Mouse (Mus musculus) ES-Bruce4 (cell line): ENCODE measurements around the gene Msh2. TPM values are rescaled to one million over a fixed set of nuclear protein-coding genes. Genes with fewer than 3 reads are reported as not detected.
A peak's percentile ranks its signal among the peaks of the same experiment; 100 is the strongest.

Source experiments
- H3K27ac ChIP-seq: 2 replicates; pipeline ENCODE4 v1.5.1; 2012; ENCODE audit warnings: low read length, inconsistent platforms; ENCODE audit not compliant: insufficient read depth
- H3K27me3 ChIP-seq: 2 replicates; pipeline ENCODE4 v1.6.1; 2012; ENCODE audit warnings: mild to moderate bottlenecking, low read length, inconsistent platforms; ENCODE audit not compliant: control insufficient read depth, poor library complexity, insufficient read depth, severe bottlenecking
- H3K36me3 ChIP-seq: 2 replicates; pipeline ENCODE4 v1.6.1; 2012; ENCODE audit warnings: inconsistent platforms, mild to moderate bottlenecking, low read length, moderate library complexity; ENCODE audit not compliant: control insufficient read depth, poor library complexity, insufficient read depth, severe bottlenecking
- H3K4me1 ChIP-seq: one replicate; pipeline ENCODE4 v1.8.1; 2011; ENCODE audit warnings: low read length; ENCODE audit not compliant: control insufficient read depth, insufficient read depth
- H3K4me3 ChIP-seq: 2 replicates; pipeline ENCODE4 v1.5.1; 2011; ENCODE audit warnings: low read depth, mild to moderate bottlenecking, low read length
- H3K9ac ChIP-seq: 2 replicates; pipeline ENCODE4 v1.6.1; 2012; ENCODE audit warnings: low read depth, mild to moderate bottlenecking, inconsistent platforms; ENCODE audit not compliant: poor library complexity, severe bottlenecking
- H3K9me3 ChIP-seq: replicated peaks from 2 replicates; pipeline ENCODE4 v1.6.1; 2012; ENCODE audit warnings: mild to moderate bottlenecking, low read length, inconsistent platforms; ENCODE audit not compliant: control insufficient read depth, poor library complexity, insufficient read depth, severe bottlenecking
- CTCF ChIP-seq: IDR thresholded peaks from one replicate; pipeline ENCODE4 v1.8.1; 2011; ENCODE audit warnings: low read depth, low read length
- EP300 ChIP-seq: IDR thresholded peaks from 2 replicates; pipeline ENCODE4 v1.6.1; 2011; ENCODE audit warnings: low read depth, low read length; ENCODE audit not compliant: insufficient read depth
- POLR2A ChIP-seq: IDR thresholded peaks from one replicate; pipeline ENCODE4 v1.8.1; 2011; ENCODE audit warnings: low read length; ENCODE audit not compliant: insufficient read depth
- polyA plus RNA-seq: library from polyadenylated mRNA; stranded (reverse); fragments of >200 nt; gene quantifications from 2 replicates; pipeline ENCODE4 v1.2.4, GENCODE M21; 2011; ENCODE audit warnings: low read depth; ENCODE audit not compliant: missing spikeins, insufficient read depth, insufficient read length

Msh2 gene
- 343 and 405 TPM in 2 replicates for polyA plus RNA-seq

GRCm38 (mm10) chr17:87671890-87672660 is at the start of gene Msh2:
Gene Msh2 (plus strand): TSS chr17:87672330.
- Histone ChIP-seq H3K9ac (peak within 1 kb of the TSS; percentile 97), H3K36me3 (peaks cover 14% of the 10 kb centered on the region), H3K27me3 (no peaks in the 10 kb centered on the region), H3K4me1 (no peaks in the 10 kb centered on the region), H3K4me3 (peak within 1 kb of the TSS; percentile 99), H3K27ac (peak within 1 kb of the TSS; percentile 58), H3K9me3 (no peaks in the 10 kb centered on the region)
- TF ChIP-seq POLR2A (peak; percentile 91), CTCF (no peak), EP300 (0 out of 2 replicates have a peak, but pooled peaks have one; percentile 7)

- H3K9me3 ChIP-seq: no peaks in the 10 kb centered on the region
Observed at GRCm38 (mm10) chr17:87625510-87626086, 46.5 kb upstream of the Msh2 start.

GRCm38 (mm10) chr17:87628144-87628543 is 44.0 kb upstream of the Msh2 start:
- Histone ChIP-seq H3K9ac (no peak overlapping the region), H3K27ac (no peak overlapping the region), H3K4me3 (no peak overlapping the region), H3K36me3 (no peaks in the 10 kb centered on the region), H3K4me1 (peaks cover 1% of the 10 kb centered on the region), H3K27me3 (no peaks in the 10 kb centered on the region), H3K9me3 (no peaks in the 10 kb centered on the region)
- TF ChIP-seq POLR2A (no peak), EP300 (no peak), CTCF (no peak)

More at GRCm38 (mm10) chr17:87625510-87626086, 46.5 kb upstream of the Msh2 start:
- Histone ChIP-seq H3K36me3 (no peaks in the 10 kb centered on the region), H3K4me1 (peaks cover 1% of the 10 kb centered on the region), H3K4me3 (no peak overlapping the region), H3K27me3 (no peaks in the 10 kb centered on the region), H3K27ac (no peak overlapping the region), H3K9ac (no peak overlapping the region)
- TF ChIP-seq POLR2A: no peak
- no peak for TF ChIP-seq CTCF
- no peak for TF ChIP-seq EP300

GRCm38 (mm10) chr17:87628706-87629105 is 43.4 kb upstream of the Msh2 start:
- H3K4me3 ChIP-seq: no peak overlapping the region
- no peaks in the 10 kb centered on the region for H3K27me3 ChIP-seq
- H3K4me1 ChIP-seq: peaks cover 1% of the 10 kb centered on the region
- no peaks in the 10 kb centered on the region for H3K36me3 ChIP-seq
- no peak for TF ChIP-seq EP300
- TF ChIP-seq CTCF: no peak
- TF ChIP-seq POLR2A: no peak
- H3K9me3 ChIP-seq: no peaks in the 10 kb centered on the region
- no peak overlapping the region for H3K27ac ChIP-seq
- H3K9ac ChIP-seq: no peak overlapping the region

- TF ChIP-seq EP300 (no peak), CTCF (no peak), POLR2A (no peak)
- peak overlapping the region; percentile 98 for H3K4me3 ChIP-seq
- H3K27ac ChIP-seq: peak overlapping the region; percentile 47; the same call in 1 of the 2 replicates
- H3K9me3 ChIP-seq: no peaks in the 10 kb centered on the region
- H3K36me3 ChIP-seq: peaks cover 16% of the 10 kb centered on the region
- no peaks in the 10 kb centered on the region for H3K4me1 ChIP-seq
- H3K27me3 ChIP-seq: no peaks in the 10 kb centered on the region
- H3K9ac ChIP-seq: peak overlapping the region; percentile 97
Observed at GRCm38 (mm10) chr17:87637056-87637389, 35.1 kb upstream of the Msh2 start.

GRCm38 (mm10) chr17:87639242-87639641 is 32.9 kb upstream of the Msh2 start:
- Histone ChIP-seq H3K4me3 (no peak overlapping the region; the same call in 1 of the 2 replicates), H3K4me1 (no peaks in the 10 kb centered on the region), H3K27ac (no peak overlapping the region), H3K36me3 (peaks cover 36% of the 10 kb centered on the region), H3K9me3 (no peaks in the 10 kb centered on the region), H3K9ac (no peak overlapping the region), H3K27me3 (no peaks in the 10 kb centered on the region)
- TF ChIP-seq EP300: no peak
- no peak for TF ChIP-seq POLR2A
- no peak for TF ChIP-seq CTCF
